Mouse (Mus musculus) ES-Bruce4 (cell line): ENCODE data around the gene Kpnb1.

ENCODE experiments used
- CTCF ChIP-seq: IDR thresholded peaks from one replicate; pipeline ENCODE4 v1.8.1; 2011; ENCODE audit warnings: low read depth, low read length
- POLR2A ChIP-seq: IDR thresholded peaks from one replicate; pipeline ENCODE4 v1.8.1; 2011; ENCODE audit warnings: low read length; ENCODE audit not compliant: insufficient read depth

- no peak for TF ChIP-seq CTCF
- TF ChIP-seq POLR2A, result no peak
Observed at GRCm38 (mm10) chr11:97214411-97214810, 26.7 kb upstream of the Kpnb1 start.
